Mouse (Mus musculus) limb, embryonic 12.5 days (tissue): ENCODE measurements around the gene Slc52a3. TPM values are rescaled to one million over a fixed set of nuclear protein-coding genes. Genes with fewer than 3 reads are reported as not detected.

Experiments
- ATAC-seq: fragments of 200-750 bp; cut with Nextera tagmentation; 2 replicates; pipeline ENCODE4 v1.8.0; 2017; ENCODE audit warnings: low read depth, moderate TSS enrichment; ENCODE audit not compliant: insufficient number of reproducible peaks, insufficient read depth, low FRiP score, low TSS enrichment
- H3K27ac ChIP-seq: fragments of 300-500 bp; sonication (generic); 2 replicates; pipeline ENCODE4 v1.5.1; 2016; ENCODE audit warnings: mild to moderate bottlenecking, moderate library complexity
- H3K27me3 ChIP-seq: fragments of 300-500 bp; sonication (generic); 2 replicates; pipeline ENCODE4 v1.6.1; 2016; ENCODE audit warnings: mild to moderate bottlenecking, moderate library complexity
- H3K36me3 ChIP-seq: fragments of 300-500 bp; sonication (generic); 2 replicates; pipeline ENCODE4 v1.6.1; 2016; ENCODE audit warnings: mild to moderate bottlenecking, moderate library complexity
- H3K4me1 ChIP-seq: fragments of 300-500 bp; sonication (generic); replicated peaks from 2 replicates; pipeline ENCODE4 v1.6.1; 2016
- H3K4me2 ChIP-seq: fragments of 300-500 bp; sonication (generic); 2 replicates; pipeline ENCODE4 v1.6.1; 2016; ENCODE audit warnings: mild to moderate bottlenecking, moderate library complexity
- H3K4me3 ChIP-seq: fragments of 300-500 bp; sonication (generic); replicated peaks from 2 replicates; pipeline ENCODE4 v1.5.1; 2016; ENCODE audit warnings: mild to moderate bottlenecking
- H3K9ac ChIP-seq: fragments of 300-500 bp; sonication (generic); replicated peaks from 2 replicates; pipeline ENCODE4 v1.6.1; 2016; ENCODE audit warnings: mild to moderate bottlenecking, moderate library complexity
- H3K9me3 ChIP-seq: fragments of 300-500 bp; sonication (generic); 2 replicates; pipeline ENCODE4 v1.6.1; 2016; ENCODE audit warnings: mild to moderate bottlenecking, moderate library complexity
- WGBS: fragments of 180-500 bp; shearing (Covaris S2); methylation state at CpG from one replicate; pipeline ENCODE4 v1.1.7; 2016; 5-methylcytosine and 5-hydroxymethylcytosine counted together
- microRNA counts: library from miRNA; unstranded; fragments of <30 nt; microRNA quantifications from one replicate; lab custom pipeline; 2017
- microRNA-seq: library from miRNA; unstranded; fragments of <30 nt; microRNA quantifications from one replicate; pipeline ENCODE4, GENCODE M21; 2017
- polyA plus RNA-seq: library from polyadenylated mRNA; unstranded; fragments of >200 nt; fragmentation: Nextera tagmentation; extraction: Ambion mirVana; gene quantifications from 2 replicates; pipeline ENCODE4 v1.2.1, GENCODE M21; 2016

The Slc52a3 gene
- polyA plus RNA-seq, 1 experiment from 2014 or later = 0.97 TPM

DNA sequence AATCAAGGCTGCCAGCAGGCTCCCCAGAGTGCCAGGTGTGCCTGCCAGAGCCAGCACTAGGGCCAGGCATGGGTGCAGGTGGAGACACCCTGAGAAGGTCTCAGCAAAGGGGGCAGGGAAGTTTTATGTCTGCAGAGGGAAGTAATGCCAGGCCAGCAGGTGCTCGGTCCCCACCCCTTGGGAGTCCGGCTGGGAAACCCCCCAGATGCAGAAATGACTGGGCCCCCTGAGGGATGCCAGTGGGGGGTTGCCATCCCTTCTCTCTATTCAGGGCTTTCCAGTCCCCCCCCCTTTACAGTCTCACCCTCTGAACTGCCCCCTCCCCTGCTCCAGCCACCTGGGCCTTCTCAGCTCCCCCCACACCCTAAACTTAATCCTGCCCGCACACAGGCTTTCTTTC lies 55.7 kb downstream of the Slc52a3 start:
- Histone ChIP-seq H3K4me2 (no peak overlapping the region), H3K36me3 (no peaks in the 10 kb centered on the region), H3K4me1 (peaks cover 22% of the 10 kb centered on the region), H3K9ac (no peak overlapping the region), H3K4me3 (no peak overlapping the region), H3K9me3 (no peaks in the 10 kb centered on the region), H3K27me3 (peaks cover 84% of the 10 kb centered on the region), H3K27ac (no peak overlapping the region)
- 64% methylated on average over 3 of the region's 3 CpGs for WGBS
- ATAC-seq = no peak

DNA sequence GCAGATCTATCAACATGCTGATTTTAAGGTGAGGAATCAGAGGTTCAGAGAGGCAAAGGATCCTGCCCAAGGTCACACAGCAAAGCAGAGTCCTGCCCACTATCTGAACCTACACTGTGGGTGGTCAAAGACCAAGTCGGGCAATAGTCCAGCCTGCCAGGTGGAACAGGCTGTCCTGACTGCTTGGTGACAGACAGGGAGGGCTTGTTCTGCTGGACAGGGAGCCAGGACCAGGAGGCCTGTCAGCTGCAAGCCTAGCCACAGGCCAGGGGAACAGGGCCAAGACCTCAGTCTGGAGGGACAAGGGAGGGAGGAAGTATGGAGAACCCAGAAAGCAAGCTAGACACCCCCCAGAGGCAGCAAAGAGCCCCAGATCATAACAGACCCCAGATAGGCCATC lies 59.1 kb downstream of the Slc52a3 start:
- Histone ChIP-seq H3K4me1 (no peaks in the 10 kb centered on the region), H3K9me3 (no peaks in the 10 kb centered on the region), H3K27me3 (peaks cover 70% of the 10 kb centered on the region), H3K27ac (no peak overlapping the region), H3K36me3 (no peaks in the 10 kb centered on the region), H3K4me2 (no peak overlapping the region), H3K4me3 (no peak overlapping the region), H3K9ac (no peak overlapping the region)
- WGBS = 65% methylated on average over 1 of the region's 1 CpGs
- ATAC-seq = no peak

DNA sequence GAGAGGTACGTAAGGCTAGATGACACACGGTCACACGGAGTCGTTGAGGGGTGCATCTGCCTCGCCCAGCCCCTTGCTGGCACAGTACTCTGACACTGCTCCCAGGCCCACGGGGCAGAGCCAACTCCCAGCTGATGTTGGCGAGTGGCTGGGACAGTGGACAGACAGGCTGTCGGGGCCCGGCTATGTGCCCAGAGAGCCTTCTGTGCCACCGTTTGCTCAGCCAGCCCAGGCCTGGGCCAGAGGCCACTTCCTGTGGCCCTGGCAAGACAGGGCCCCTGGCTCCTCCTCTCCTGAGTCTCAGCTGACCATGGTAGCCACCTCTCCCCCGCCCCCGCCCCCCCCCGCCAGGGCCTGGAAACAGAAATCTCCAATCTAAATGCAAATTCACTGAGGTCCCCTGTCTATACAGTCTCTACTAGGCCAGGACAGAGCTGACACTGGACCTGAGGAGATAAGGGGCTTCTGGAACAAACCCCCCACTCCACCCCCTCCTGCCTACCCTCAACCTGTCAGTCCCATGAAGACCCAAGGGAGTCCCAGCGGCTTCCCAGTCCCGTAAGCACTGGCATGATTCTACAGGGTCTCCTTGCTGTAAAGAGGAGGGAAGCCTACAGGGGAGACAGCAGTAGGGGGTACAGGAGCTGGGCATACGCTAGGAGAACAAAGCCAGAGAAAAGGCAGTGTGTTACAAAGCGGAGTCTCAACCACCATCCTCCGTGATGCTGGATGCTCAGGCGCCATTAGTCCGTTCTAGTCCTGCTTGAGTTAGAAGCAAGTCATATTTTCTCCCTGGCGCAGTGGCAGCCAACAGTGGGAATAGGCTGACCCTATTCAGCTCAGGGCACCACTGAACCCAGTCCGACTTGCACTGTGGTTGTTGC lies 60.3 kb downstream of the Slc52a3 start:
- no peaks in the 10 kb centered on the region for H3K4me1 ChIP-seq
- H3K4me2 ChIP-seq = no peak overlapping the region
- no peak for ATAC-seq
- H3K27ac ChIP-seq = no peak overlapping the region
- no peak overlapping the region for H3K4me3 ChIP-seq
- H3K9me3 ChIP-seq = no peaks in the 10 kb centered on the region
- no peaks in the 10 kb centered on the region for H3K36me3 ChIP-seq
- no peak overlapping the region for H3K9ac ChIP-seq
- H3K27me3 ChIP-seq = peaks cover 58% of the 10 kb centered on the region
- WGBS = 65% methylated on average over 22 of the region's 22 CpGs

DNA sequence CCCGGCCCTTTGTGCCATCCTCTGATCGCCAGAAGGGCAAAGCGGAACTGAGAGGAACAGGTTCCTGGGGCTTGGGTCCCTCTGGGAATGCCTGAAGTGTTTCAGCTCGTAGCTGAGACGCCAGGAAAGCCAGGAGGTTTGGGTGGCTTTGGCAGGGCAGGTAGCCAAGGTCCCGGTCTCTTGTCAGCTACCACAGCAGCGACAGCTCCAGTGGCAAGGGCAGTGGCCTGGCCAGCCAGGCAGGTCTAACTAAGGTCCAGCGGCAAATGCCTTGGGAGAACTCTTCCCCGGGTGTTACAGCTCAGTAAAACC lies 60.9 kb downstream of the Slc52a3 start:
- H3K4me1 ChIP-seq = no peaks in the 10 kb centered on the region
- H3K9ac ChIP-seq = no peak overlapping the region
- no peak overlapping the region for H3K4me2 ChIP-seq
- WGBS = 75% methylated on average over 9 of the region's 9 CpGs
- no peaks in the 10 kb centered on the region for H3K36me3 ChIP-seq
- ATAC-seq = no peak
- no peak overlapping the region for H3K4me3 ChIP-seq
- H3K27me3 ChIP-seq = peaks cover 52% of the 10 kb centered on the region
- H3K9me3 ChIP-seq = no peaks in the 10 kb centered on the region
- no peak overlapping the region for H3K27ac ChIP-seq

MicroRNA genes within 50 kb of the gene (microRNA counts, 519-probe panel; counts per million panel counts)
- not detected for microRNA mmu-miR-1953 (lab: Ali Mortazavi, UCI)

Small RNAs within 50 kb of the gene (microRNA-seq; reads per million reads assigned to microRNA genes)
- gene Mir1953 = 0.93 reads per million

Other genes starting within 250 kb of the Slc52a3 start
- gene Rspo4, start 153.6 kb upstream of the Slc52a3 start, polyA plus RNA-seq = 1.3 and 1.4 TPM in 2 replicates
- gene Angpt4, start 85.3 kb upstream of the Slc52a3 start, polyA plus RNA-seq = 0.11 and 0.26 TPM in 2 replicates
- 29.3 and 31.7 TPM in 2 replicates for gene Fam110a, start 16.3 kb upstream of the Slc52a3 start, polyA plus RNA-seq
- gene Scrt2, start 85.0 kb downstream of the Slc52a3 start, polyA plus RNA-seq = not detected in 2 replicates
- 7.5 and 8.6 TPM in 2 replicates for gene Srxn1, start 109.0 kb downstream of the Slc52a3 start, polyA plus RNA-seq
- gene Tcf15, start 147.1 kb downstream of the Slc52a3 start, polyA plus RNA-seq = 11.5 and 11.9 TPM in 2 replicates
- 94.5 and 102 TPM in 2 replicates for gene Csnk2a1, start 230.3 kb downstream of the Slc52a3 start, polyA plus RNA-seq